Mouse (Mus musculus) brain, embryonic 18.5 days (tissue): ENCODE measurements at regions not wholly inside any gene's neighbourhood (a gene's known extent, or its start where the extent isn't known, plus 50 kb on each side); places are given as distances from the start of the nearest gene placed in this dataset.

Experiments used
- DNase-seq: peaks from one replicate; pipeline ENCODE4 v3.0.0-alpha.2; 2012; ENCODE audit warnings: low read depth, low spot score

- DNase-seq, result no peak
Observed at GRCm38 (mm10) chr9:61226596-61227384, 145.4 kb upstream of the Tle3 start.

GRCm38 (mm10) chr9:61227492-61228229, 144.5 kb upstream of the Tle3 start:
- no peak for DNase-seq

- DNase-seq, result no peak
Observed at GRCm38 (mm10) chr9:61228230-61228631, 143.9 kb upstream of the Tle3 start.

- no peak for DNase-seq
Observed at GRCm38 (mm10) chr9:61230306-61230705, 141.9 kb upstream of the Tle3 start.

GRCm38 (mm10) chr9:61232630-61233029, 139.5 kb upstream of the Tle3 start:
- no peak for DNase-seq

GRCm38 (mm10) chr9:61233251-61233650, 138.9 kb upstream of the Tle3 start:
- no peak for DNase-seq

- no peak for DNase-seq
Observed at GRCm38 (mm10) chr9:61235653-61236610, 136.2 kb upstream of the Tle3 start.

- no peak for DNase-seq
Observed at GRCm38 (mm10) chr9:61238687-61239250, 133.4 kb upstream of the Tle3 start.

- DNase-seq, result no peak
Observed at GRCm38 (mm10) chr9:61239328-61239727, 132.8 kb upstream of the Tle3 start.

- DNase-seq, result no peak
Observed at GRCm38 (mm10) chr9:61241442-61241841, 130.7 kb upstream of the Tle3 start.

GRCm38 (mm10) chr9:61242167-61242860, 129.9 kb upstream of the Tle3 start:
- DNase-seq, result no peak

- DNase-seq, result no peak
Observed at GRCm38 (mm10) chr9:61243289-61243688, 128.9 kb upstream of the Tle3 start.

- DNase-seq, result no peak
Observed at GRCm38 (mm10) chr9:61249691-61250425, 122.3 kb upstream of the Tle3 start.

GRCm38 (mm10) chr9:61251606-61252005, 120.6 kb upstream of the Tle3 start:
- no peak for DNase-seq

GRCm38 (mm10) chr9:61253761-61254160, 118.4 kb upstream of the Tle3 start:
- DNase-seq, result no peak

- no peak for DNase-seq
Observed at GRCm38 (mm10) chr9:61257488-61257887, 114.7 kb upstream of the Tle3 start.

GRCm38 (mm10) chr9:61258100-61258499, 114.1 kb upstream of the Tle3 start:
- no peak for DNase-seq

- no peak for DNase-seq
Observed at GRCm38 (mm10) chr9:61259421-61260174, 112.6 kb upstream of the Tle3 start.

GRCm38 (mm10) chr9:61261263-61261662, 110.9 kb upstream of the Tle3 start:
- no peak for DNase-seq
